Mouse (Mus musculus) left cerebral cortex, postnatal 14 days (tissue): ENCODE measurements around the gene Cntn4. TPM values are rescaled to one million over a fixed set of nuclear protein-coding genes. Genes with fewer than 3 reads are reported as not detected.

Experiments used
- DNase-seq, 2 experiments: peaks; one replicate each; pipeline ENCODE4 v3.0.0; 2021 to 2022; ENCODE audit warnings: low spot score in 2 of 2, mixed read lengths in 1 of 2
- intact Hi-C: fragments of 180-260 bp; cut with DNase I; formaldehyde crosslinking; loops from one replicate; pipeline ENCODE4 v1.15.1; 2025
- total RNA-seq, 2 experiments: library from RNA; stranded (reverse); gene quantifications; 2 replicates each; pipeline ENCODE4 v1.2.3; 2021

Gene Cntn4
- total RNA-seq, 2 experiments from 2014 or later: 41.1 to 51.9 TPM

DNA sequence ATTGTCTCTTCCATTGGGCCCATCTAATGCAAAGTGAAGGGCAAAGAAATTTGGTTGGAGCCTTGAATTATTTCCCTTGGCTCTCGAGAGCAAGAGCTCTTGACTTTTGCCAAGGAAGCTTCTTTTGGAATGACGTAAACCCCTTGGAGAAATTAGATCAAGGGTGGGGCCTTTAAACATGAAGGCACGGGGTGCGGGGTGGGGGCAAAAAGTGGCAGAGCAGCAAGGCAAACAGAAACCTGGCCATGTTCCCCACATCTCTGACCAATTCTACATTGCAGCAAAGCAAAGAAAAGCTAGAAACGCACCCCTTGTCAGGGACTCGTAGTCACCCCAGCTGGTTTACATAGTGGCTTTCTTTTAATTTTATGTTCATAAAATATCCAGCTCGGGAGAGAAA, 887.9 kb downstream of the Cntn4 start:
- DNase-seq: no peak
- intact Hi-C loops: no loop called here

- intact Hi-C loops: no loop called here
Measured at GRCm38 (mm10) chr6:106565769-106566459, 888.5 kb downstream of the Cntn4 start.

GRCm38 (mm10) chr6:106566929-106567621, 889.6 kb downstream of the Cntn4 start:
- intact Hi-C loops: no loop called here
- DNase-seq: no peak

More at GRCm38 (mm10) chr6:106565769-106566459, 888.5 kb downstream of the Cntn4 start:
- DNase-seq: no peak

- intact Hi-C loops: no loop called here
- peak in 1 of 2 experiments; percentile 18 for DNase-seq
Measured at GRCm38 (mm10) chr6:106580124-106580523, 902.7 kb downstream of the Cntn4 start.

DNA sequence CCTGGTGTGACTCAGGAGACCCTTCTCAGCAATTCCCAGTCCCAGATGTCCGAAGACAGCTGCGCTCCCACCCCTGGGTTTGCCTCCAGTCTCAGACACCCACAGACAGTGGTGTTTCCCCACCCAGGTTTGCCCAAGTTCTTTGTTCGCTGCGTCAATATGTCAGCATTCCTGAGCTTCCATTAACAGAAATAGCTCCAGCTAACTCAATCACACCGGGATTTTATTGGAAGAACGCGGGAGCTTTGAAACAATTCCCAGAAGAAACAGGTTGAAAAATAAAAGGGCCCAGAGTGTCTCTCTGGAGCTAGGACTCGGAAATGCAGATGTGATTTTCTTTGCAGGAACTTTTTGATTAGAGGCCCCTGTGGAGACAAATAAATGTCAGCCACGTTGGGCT, 916.3 kb downstream of the Cntn4 start:
- DNase-seq: no peak
- intact Hi-C loops: no loop called here

DNA sequence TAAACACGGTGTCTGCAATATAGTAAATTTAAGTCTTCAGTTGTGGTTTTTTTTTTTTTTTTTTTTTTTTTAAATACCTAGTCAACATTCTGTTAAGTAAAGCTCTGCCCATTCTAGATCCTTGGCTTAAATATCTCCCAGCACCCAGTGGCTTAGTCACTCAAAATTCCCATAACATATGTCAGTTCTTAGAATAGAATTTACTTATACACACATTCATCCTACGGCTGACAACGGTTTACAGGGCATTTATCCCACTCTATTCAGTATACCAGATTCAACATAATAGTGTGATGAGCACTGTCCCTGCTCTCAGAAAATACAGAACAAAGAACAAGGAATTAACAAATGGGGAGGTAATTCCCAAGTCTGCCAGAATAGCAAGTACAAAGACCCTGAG, 939.6 kb downstream of the Cntn4 start:
- DNase-seq: peak in 1 of 2 experiments; percentile 26
- intact Hi-C loops: no loop called here

- intact Hi-C loops: loop anchor here (10.0 kb wide), 1 partner anchor 286 kb away; no protein-coding TSS in a partner anchor
- peak in 1 of 2 experiments; percentile 15 for DNase-seq
Measured at GRCm38 (mm10) chr6:106621188-106621749, 943.8 kb downstream of the Cntn4 start.

DNA sequence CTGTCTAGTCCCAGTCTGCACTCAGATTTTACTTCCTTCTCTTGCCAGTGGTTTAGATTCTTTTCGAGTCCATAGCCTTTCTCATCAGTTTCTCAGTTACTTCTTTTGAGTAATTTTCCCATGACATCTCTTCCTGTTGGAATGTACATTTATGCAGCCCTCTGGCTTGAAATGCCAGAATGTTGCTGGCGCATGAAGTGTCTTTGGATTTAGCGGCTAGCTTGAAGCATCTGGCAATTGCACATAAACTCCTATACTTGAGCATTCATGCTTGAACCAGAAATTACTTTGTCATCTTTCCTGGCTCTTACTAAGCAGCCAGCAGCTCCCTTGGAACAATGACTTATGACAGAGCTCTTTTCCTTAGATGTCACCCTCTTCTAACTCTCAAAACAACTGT, 965.6 kb downstream of the Cntn4 start:
- no peak for DNase-seq
- intact Hi-C loops: loop anchor here (10.0 kb wide), 1 partner anchor 958 kb away; no protein-coding TSS in a partner anchor

GRCm38 (mm10) chr6:106645496-106646211, 968.2 kb downstream of the Cntn4 start:
- intact Hi-C loops: loop anchor here (10.0 kb wide), 1 partner anchor 961 kb away; no protein-coding TSS in a partner anchor

DNA sequence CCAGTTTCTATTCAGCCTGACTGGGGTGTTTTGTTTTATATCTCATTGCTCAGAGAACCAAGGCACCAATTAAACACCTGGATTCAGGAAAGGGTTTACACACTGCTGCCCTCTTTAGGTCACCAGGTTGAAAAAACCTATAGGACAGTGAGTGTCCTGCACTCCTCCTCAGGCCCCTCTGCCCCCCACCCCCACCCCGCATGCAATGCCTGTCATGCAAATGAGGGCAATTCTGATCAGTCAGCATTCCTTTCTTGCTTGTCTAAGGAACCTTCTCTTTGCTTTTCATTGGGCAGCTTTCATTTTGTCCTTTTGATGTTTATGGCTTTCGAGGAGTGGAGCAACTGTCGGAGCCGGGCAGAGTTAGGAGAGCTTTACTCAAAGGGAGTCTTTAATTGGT, 969.5 kb downstream of the Cntn4 start:
- DNase-seq: no peak
- intact Hi-C loops: loop anchor here (10.0 kb wide), 1 partner anchor 962 kb away; no protein-coding TSS in a partner anchor

More at GRCm38 (mm10) chr6:106645496-106646211, 968.2 kb downstream of the Cntn4 start:
- DNase-seq: peak; percentile 77

- intact Hi-C loops: no loop called here
- peak; percentile 16 to 47 for DNase-seq
Measured at GRCm38 (mm10) chr6:106663780-106664651, 986.6 kb downstream of the Cntn4 start.

- intact Hi-C loops: no loop called here
- no peak for DNase-seq
Measured at GRCm38 (mm10) chr6:106675581-106675980, 998.1 kb downstream of the Cntn4 start.

GRCm38 (mm10) chr6:106701931-106702330, 1024.5 kb downstream of the Cntn4 start:
- no peak for DNase-seq
- intact Hi-C loops: no loop called here

- intact Hi-C loops: no loop called here
- DNase-seq: no peak
Measured at GRCm38 (mm10) chr6:106705506-106706035, 1028.1 kb downstream of the Cntn4 start.

- intact Hi-C loops: no loop called here
Measured at GRCm38 (mm10) chr6:106725642-106726041, 1048.2 kb downstream of the Cntn4 start.

GRCm38 (mm10) chr6:106726078-106726477, 1048.6 kb downstream of the Cntn4 start:
- intact Hi-C loops: no loop called here

More at GRCm38 (mm10) chr6:106725642-106726041, 1048.2 kb downstream of the Cntn4 start:
- no peak for DNase-seq

GRCm38 (mm10) chr6:106727703-106728102, 1050.2 kb downstream of the Cntn4 start:
- intact Hi-C loops: no loop called here
- no peak for DNase-seq

More at GRCm38 (mm10) chr6:106726078-106726477, 1048.6 kb downstream of the Cntn4 start:
- no peak for DNase-seq

DNA sequence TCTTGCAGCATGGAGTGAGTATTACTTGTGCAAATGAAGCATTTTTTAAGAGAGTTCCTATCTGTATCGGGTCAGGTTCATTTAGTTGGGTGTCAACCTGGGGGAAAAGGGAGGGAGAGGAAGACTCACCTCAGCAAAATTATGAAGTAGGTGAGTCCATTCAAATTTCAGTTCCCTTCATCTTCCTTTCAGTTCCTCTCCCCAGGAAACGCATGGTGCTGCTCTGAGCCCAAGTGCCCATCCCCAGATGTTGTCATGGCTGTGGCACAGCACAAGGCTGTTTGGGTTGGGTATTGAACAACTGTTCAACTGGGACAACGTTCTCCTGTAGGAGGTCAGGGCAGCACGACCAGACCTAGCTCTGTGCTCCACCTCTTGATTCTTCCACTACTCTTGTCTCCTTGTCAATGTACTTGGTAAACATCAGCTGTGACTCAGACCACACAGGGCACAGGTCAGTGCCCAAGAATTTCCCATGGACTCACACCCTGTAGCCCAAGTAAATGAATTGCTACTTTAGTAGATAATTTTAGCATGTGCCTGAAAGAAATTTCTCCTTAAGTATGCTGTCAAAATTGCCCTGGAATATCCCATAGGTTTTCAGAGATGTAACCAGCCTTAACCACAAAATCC, 1052.3 kb downstream of the Cntn4 start:
- intact Hi-C loops: no loop called here
- DNase-seq: no peak
